Mouse (Mus musculus): Measurements from ENCODE around the gene Srgap2. TPM values are rescaled to one million over a fixed set of nuclear protein-coding genes. Genes with fewer than 3 reads are reported as not detected.

Gene Srgap2
- polyA plus RNA-seq, 1 experiment from 2014 or later, result 107 TPM

DNA sequence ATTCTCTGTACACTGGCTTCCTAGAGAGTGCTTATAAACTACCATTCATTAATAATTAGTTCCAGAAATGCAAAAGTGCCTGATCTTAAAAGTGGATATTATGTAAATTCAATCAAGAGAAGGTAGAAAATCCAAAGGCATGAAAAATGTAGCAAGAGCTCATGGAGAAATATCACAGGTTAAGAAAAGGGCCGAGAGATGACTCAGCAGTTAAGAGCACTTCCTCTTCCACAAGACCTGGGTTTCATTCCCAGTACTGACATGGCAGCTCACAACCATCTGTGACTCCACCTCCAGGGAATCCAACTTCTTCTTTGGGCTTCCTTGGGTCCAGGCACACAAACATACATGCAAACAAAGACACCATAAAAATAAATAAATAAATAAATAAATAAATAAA lies 56.6 kb downstream of the Srgap2 start:
- H3K36me3 ChIP-seq (ENCODE audit: inconsistent target), result no peaks in the 10 kb centered on the region
- H3K4me3 ChIP-seq (ENCODE audit: inconsistent target), result no peak overlapping the region
- H3K79me2 ChIP-seq (ENCODE audit: inconsistent target), result peaks cover 97% of the 10 kb centered on the region
- 18% methylated on average over 1 of the region's 1 CpGs for whole genome bisulfite sequencing (ENCODE audit: missing documents)
- H3K27ac ChIP-seq, result peak overlapping the region; percentile 70

DNA sequence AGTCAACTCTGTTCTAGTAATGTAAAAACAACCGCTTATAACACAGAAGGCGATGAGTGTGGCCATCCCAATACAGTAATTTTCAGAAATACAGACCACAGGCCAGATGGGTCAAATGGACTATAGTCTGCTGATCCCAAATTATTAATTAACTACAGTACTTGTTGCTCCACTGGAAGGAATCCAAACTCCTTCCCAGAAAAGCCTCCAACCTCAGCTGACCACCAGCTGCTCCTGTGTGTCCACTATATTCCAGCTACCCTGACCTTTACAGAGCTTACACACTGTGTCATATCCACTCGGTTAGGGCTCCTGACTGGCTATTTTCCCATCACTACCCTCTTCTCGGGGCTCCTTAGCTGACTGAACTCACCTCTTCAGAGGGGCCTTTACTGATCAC lies 61.3 kb downstream of the Srgap2 start:
- no peak overlapping the region for H3K27ac ChIP-seq
- no peak overlapping the region for H3K4me3 ChIP-seq (ENCODE audit: inconsistent target)
- WGBS (ENCODE audit: missing documents), result 97% methylated on average over 4 of the region's 4 CpGs
- H3K79me2 ChIP-seq (ENCODE audit: inconsistent target), result peaks cover 97% of the 10 kb centered on the region
- no peaks in the 10 kb centered on the region for H3K36me3 ChIP-seq (ENCODE audit: inconsistent target)

DNA sequence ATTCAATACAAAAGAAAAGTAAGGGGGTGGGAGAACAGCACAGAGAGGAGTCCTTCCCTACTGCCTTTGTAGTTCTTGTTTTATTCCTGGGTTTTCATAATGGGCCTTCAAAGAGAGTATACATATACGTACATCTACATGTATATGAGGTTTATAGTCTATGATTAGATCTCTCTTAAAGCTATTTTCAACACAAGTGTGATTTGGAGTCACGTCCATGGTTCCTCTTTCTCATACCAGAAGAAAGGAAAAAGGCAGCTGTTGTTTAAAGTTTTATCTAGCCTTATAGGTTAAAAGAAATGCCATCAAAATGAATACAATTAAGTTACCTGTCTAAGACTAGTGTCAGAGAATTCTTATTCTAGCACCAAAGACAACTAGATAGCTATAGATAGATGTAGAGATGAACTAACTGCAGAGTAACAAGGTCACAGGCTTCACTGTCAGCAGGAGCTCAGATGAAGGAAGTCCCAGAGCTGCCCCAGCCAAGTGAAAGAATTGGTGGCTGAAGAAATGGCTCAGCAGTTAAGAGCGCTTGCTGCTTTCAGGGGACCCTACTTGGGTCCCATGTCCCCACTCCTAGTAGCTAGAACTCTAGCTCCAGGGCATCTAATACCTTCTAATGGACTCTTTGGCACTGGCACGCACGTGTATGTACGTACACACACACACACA lies 63.1 kb downstream of the Srgap2 start:
- H3K79me2 ChIP-seq (ENCODE audit: inconsistent target), result peaks cover 97% of the 10 kb centered on the region
- H3K27ac ChIP-seq, result peak overlapping the region; percentile 79
- H3K36me3 ChIP-seq (ENCODE audit: inconsistent target), result no peaks in the 10 kb centered on the region
- H3K4me3 ChIP-seq (ENCODE audit: inconsistent target), result no peak overlapping the region
- 22% methylated on average over 3 of the region's 6 CpGs for WGBS (ENCODE audit: missing documents)

DNA sequence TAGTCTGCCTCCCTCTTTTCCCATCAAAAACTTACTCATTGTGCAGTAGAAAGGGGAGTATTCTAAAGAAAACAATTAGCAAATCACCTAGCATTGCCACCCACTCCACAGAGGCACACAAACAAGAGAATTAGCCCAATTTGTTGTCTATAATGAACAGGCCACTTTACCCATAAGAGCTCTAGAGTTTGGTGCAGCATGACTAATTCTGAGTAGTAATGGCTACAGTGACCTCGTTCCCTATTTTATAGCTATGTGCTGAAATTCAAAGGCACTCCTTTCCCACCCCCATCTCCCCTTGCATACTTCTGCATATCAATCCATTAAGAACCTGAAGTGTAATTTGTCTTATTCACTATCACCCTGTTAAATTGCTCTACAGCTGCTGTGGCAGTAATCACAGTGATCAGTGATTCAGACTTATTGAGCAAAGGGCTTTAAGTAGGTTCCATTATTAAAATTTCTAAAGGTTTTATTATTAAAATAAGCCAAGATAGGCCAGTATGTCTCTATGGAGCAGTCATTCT lies 64.5 kb downstream of the Srgap2 start:
- H3K36me3 ChIP-seq (ENCODE audit: inconsistent target), result no peaks in the 10 kb centered on the region
- H3K4me3 ChIP-seq (ENCODE audit: inconsistent target), result no peak overlapping the region
- 22% methylated on average over 1 of the region's 1 CpGs for WGBS (ENCODE audit: missing documents)
- peak overlapping the region; percentile 79 for H3K27ac ChIP-seq
- peaks cover 97% of the 10 kb centered on the region for H3K79me2 ChIP-seq (ENCODE audit: inconsistent target)

GRCm38 (mm10) chr1:131460914-131461530 lies 66.1 kb downstream of the Srgap2 start:
- Histone ChIP-seq H3K79me2 (ENCODE audit: inconsistent target) (peaks cover 97% of the 10 kb centered on the region), H3K27ac (no peak overlapping the region), H3K36me3 (ENCODE audit: inconsistent target) (no peaks in the 10 kb centered on the region), H3K4me3 (ENCODE audit: inconsistent target) (no peak overlapping the region)
- WGBS (ENCODE audit: missing documents), result 43% methylated on average over 1 of the region's 1 CpGs

DNA sequence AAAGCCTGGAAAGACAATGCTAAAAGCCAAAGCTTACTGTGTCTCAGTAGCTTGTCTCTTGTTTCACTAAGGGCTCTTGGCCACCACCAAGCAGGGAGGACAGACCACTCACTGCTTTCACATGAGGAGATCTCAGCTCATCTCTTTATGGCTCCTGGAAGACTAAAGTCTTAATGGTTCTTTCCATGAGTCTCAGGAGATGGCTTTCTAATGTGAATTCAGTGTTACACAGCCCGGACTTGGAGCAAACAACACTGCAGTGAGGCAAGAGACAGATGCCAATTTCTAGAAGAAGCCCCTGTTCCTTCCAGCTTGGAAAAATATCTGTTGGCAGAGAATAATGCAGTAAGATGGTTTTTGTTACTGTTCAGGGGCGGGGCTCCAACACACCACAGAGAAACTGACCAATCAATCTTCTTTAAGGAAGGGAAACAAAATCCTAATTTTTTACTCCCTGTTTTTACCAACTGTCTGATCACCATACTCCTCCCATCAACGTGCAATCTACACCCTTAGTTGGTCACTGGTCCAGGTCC lies 71.7 kb downstream of the Srgap2 start:
- H3K79me2 ChIP-seq (ENCODE audit: inconsistent target), result peaks cover 100% of the 10 kb centered on the region
- no peaks in the 10 kb centered on the region for H3K36me3 ChIP-seq (ENCODE audit: inconsistent target)
- no peak overlapping the region for H3K27ac ChIP-seq
- WGBS (ENCODE audit: missing documents), result 94% methylated on average over 3 of the region's 3 CpGs
- H3K4me3 ChIP-seq (ENCODE audit: inconsistent target), result no peak overlapping the region

DNA sequence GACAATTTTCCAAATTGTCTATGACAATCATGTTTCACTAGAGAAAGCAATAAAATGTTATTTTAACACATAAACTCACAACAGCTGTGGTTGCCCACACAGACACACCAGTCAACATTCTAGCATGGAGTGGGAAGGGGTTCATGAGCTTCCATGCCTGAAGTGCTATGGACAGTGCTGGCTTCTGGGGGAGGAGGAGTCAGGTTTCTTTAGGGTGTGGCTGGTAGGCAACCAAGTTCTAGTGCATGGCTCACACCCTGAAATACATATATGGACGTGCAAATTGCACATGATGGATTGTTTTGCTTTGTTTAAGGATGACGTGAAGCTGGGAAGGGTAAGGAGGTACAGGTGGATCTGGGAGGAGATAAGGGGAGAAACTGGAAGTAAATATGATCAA lies 72.8 kb downstream of the Srgap2 start:
- Histone ChIP-seq H3K36me3 (ENCODE audit: inconsistent target) (no peaks in the 10 kb centered on the region), H3K27ac (no peak overlapping the region), H3K4me3 (ENCODE audit: inconsistent target) (no peak overlapping the region), H3K79me2 (ENCODE audit: inconsistent target) (peaks cover 100% of the 10 kb centered on the region)
- WGBS (ENCODE audit: missing documents), result 88% methylated on average over 2 of the region's 2 CpGs

- WGBS (ENCODE audit: missing documents), result 73% methylated on average over 1 of the region's 1 CpGs
- H3K79me2 ChIP-seq (ENCODE audit: inconsistent target), result peaks cover 100% of the 10 kb centered on the region
These were observed 73.8 kb downstream of the Srgap2 start for GRCm38 (mm10) chr1:131453335-131453734.

GRCm38 (mm10) chr1:131448373-131448772 lies 78.8 kb downstream of the Srgap2 start:
- H3K4me3 ChIP-seq (ENCODE audit: inconsistent target), result no peak overlapping the region
- H3K36me3 ChIP-seq (ENCODE audit: inconsistent target), result no peaks in the 10 kb centered on the region
- H3K27ac ChIP-seq, result peak overlapping the region; percentile 85
- 41% methylated on average over 5 of the region's 5 CpGs for WGBS (ENCODE audit: missing documents)
- peaks cover 97% of the 10 kb centered on the region for H3K79me2 ChIP-seq (ENCODE audit: inconsistent target)

More at GRCm38 (mm10) chr1:131453335-131453734, 73.8 kb downstream of the Srgap2 start:
- Histone ChIP-seq H3K36me3 (ENCODE audit: inconsistent target) (no peaks in the 10 kb centered on the region), H3K4me3 (ENCODE audit: inconsistent target) (no peak overlapping the region), H3K27ac (no peak overlapping the region)

- H3K79me2 ChIP-seq (ENCODE audit: inconsistent target), result peaks cover 97% of the 10 kb centered on the region
- no peaks in the 10 kb centered on the region for H3K36me3 ChIP-seq (ENCODE audit: inconsistent target)
- peak overlapping the region; percentile 85 for H3K27ac ChIP-seq
- H3K4me3 ChIP-seq (ENCODE audit: inconsistent target), result no peak overlapping the region
- WGBS (ENCODE audit: missing documents), result 91% methylated on average over 3 of the region's 3 CpGs
These were observed 79.8 kb downstream of the Srgap2 start for GRCm38 (mm10) chr1:131447333-131447732.

- WGBS (ENCODE audit: missing documents), result 21% methylated on average over 4 of the region's 4 CpGs
- no peaks in the 10 kb centered on the region for H3K36me3 ChIP-seq (ENCODE audit: inconsistent target)
- H3K27ac ChIP-seq, result peak overlapping the region; percentile 85
- H3K79me2 ChIP-seq (ENCODE audit: inconsistent target), result peaks cover 97% of the 10 kb centered on the region
- H3K4me3 ChIP-seq (ENCODE audit: inconsistent target), result no peak overlapping the region
These were observed 80.6 kb downstream of the Srgap2 start for GRCm38 (mm10) chr1:131446577-131446976.

- no peak overlapping the region for H3K4me3 ChIP-seq (ENCODE audit: inconsistent target)
- H3K27ac ChIP-seq, result peak overlapping the region; percentile 68
- 41% methylated on average over 11 of the region's 11 CpGs for WGBS (ENCODE audit: missing documents)
- H3K36me3 ChIP-seq (ENCODE audit: inconsistent target), result no peaks in the 10 kb centered on the region
- H3K79me2 ChIP-seq (ENCODE audit: inconsistent target), result peaks cover 95% of the 10 kb centered on the region
These were observed 88.6 kb downstream of the Srgap2 start for GRCm38 (mm10) chr1:131438556-131438955.

DNA sequence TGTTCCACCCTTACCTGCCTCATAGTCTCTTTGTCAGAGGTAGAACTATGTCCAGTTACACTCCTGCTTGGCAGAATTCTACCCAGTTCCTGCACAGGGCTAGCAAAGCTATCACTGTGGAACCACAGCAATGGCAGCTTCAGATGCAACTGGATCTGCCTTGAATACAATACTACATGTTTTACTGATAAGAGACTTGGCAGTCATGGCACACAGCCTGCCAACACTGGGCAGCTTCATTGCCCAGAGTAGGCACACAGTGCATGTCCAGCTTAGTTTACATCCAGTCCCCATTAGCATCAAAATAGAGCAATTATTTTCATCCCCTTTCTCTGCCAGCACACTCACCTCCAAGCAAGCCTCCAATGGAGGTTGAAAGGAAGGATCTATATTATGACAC lies 89.2 kb downstream of the Srgap2 start:
- Histone ChIP-seq H3K79me2 (ENCODE audit: inconsistent target) (peaks cover 95% of the 10 kb centered on the region), H3K36me3 (ENCODE audit: inconsistent target) (no peaks in the 10 kb centered on the region), H3K27ac (peak overlapping the region; percentile 68), H3K4me3 (ENCODE audit: inconsistent target) (no peak overlapping the region)

DNA sequence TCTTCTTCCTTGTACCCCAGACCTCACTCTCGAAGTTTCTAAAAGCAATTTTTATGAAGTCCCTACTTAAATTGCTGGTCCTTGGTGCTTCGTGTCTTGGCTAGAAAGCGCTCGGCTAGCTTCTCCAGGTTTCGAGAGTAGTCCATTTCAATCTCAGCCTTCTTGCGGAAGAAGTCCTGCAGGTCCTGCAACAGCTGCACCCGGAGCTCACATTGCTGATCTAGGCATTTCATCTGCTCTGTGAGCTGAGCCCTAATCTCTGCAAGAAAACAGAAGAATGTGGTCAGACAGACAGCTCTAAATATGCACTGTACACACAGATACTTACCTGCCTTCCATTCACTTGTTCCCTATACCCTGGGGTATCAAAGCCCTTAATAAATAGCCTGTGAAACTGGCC lies 90.5 kb downstream of the Srgap2 start:
- no peak overlapping the region for H3K27ac ChIP-seq
- no peaks in the 10 kb centered on the region for H3K36me3 ChIP-seq (ENCODE audit: inconsistent target)
- peaks cover 92% of the 10 kb centered on the region for H3K79me2 ChIP-seq (ENCODE audit: inconsistent target)
- H3K4me3 ChIP-seq (ENCODE audit: inconsistent target), result no peak overlapping the region
- 96% methylated on average over 7 of the region's 7 CpGs for WGBS (ENCODE audit: missing documents)

Measured in macrophage (primary cell).